Mouse (Mus musculus) cerebellum, adult 2 months (tissue): Measurements from ENCODE around the gene Gbp7.

ENCODE experiments used
- CTCF ChIP-seq: fragments of 200-500 bp; IDR thresholded peaks from 2 replicates; pipeline ENCODE4 v1.5.1; 2011; ENCODE audit warnings: low read depth, mild to moderate bottlenecking, control low read depth, low read length, moderate library complexity, borderline replicate concordance; ENCODE audit not compliant: insufficient read depth
- POLR2A ChIP-seq: fragments of 200-500 bp; IDR thresholded peaks from 2 replicates; pipeline ENCODE4 v1.6.1; 2011; ENCODE audit warnings: low read length, control low read depth, borderline replicate concordance; ENCODE audit not compliant: insufficient read depth

- TF ChIP-seq POLR2A (no peak), CTCF (no peak)
These were observed 25.5 kb downstream of the Gbp7 start for GRCm38 (mm10) chr3:142555623-142556022.
